Mouse (Mus musculus) layer of hippocampus, adult 2 months (tissue): Measurements from ENCODE around the gene Mapkapk5. TPM values are rescaled to one million over a fixed set of nuclear protein-coding genes. Genes with fewer than 3 reads are reported as not detected.
"Not testable (repeated sequence)": the region's sequence is repeated elsewhere in the genome, so short reads cannot be mapped to it uniquely, and the experiment has no call there.

Experiments
- DNase-seq, 2 experiments: peaks; one replicate each; pipeline ENCODE4 v3.0.0; 2022; ENCODE audit warnings: low spot score in 2 of 2
- H3K27ac ChIP-seq: fragments of 200-600 bp; 2 replicates; pipeline ENCODE4 v1.8.1; 2022
- H3K4me3 ChIP-seq: fragments of 200-600 bp; 2 replicates; pipeline ENCODE4 v1.8.1; 2022; ENCODE audit warnings: mild to moderate bottlenecking
- CTCF ChIP-seq: fragments of 200-600 bp; conservative IDR thresholded peaks from 2 replicates; pipeline ENCODE4 v1.8.1; 2022; ENCODE audit warnings: antibody characterized with exemption, mild to moderate bottlenecking, moderate library complexity
- total RNA-seq, 2 experiments: library from RNA; stranded (reverse); gene quantifications; 2 replicates each; pipeline ENCODE4 v1.2.3; 2021

Mapkapk5 gene
- total RNA-seq, 2 experiments from 2014 or later = 68.1 to 76.2 TPM

DNA sequence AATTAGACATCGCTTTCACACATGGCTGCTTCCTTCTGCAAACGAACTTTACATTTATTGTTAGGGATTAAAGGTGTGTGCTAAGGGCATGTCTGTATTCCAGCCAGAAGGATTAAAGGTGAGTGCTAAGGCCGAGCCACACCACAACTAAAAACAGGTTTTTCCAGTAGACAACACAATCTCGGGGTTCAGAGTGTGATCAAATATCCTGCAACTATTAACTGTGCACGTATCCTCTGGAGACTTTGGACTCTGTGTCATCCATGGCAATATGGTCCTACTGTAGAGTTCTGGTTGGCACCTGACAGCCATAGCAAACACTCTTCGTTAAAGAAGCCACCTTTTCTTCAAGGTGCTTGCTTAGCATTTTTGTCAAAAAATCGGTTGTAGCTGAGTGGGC is 35.7 kb downstream of the Mapkapk5 start:
- no peak for DNase-seq
- no peak for TF ChIP-seq CTCF
- Histone ChIP-seq H3K27ac (no peak overlapping the region), H3K4me3 (no peak overlapping the region)

DNA sequence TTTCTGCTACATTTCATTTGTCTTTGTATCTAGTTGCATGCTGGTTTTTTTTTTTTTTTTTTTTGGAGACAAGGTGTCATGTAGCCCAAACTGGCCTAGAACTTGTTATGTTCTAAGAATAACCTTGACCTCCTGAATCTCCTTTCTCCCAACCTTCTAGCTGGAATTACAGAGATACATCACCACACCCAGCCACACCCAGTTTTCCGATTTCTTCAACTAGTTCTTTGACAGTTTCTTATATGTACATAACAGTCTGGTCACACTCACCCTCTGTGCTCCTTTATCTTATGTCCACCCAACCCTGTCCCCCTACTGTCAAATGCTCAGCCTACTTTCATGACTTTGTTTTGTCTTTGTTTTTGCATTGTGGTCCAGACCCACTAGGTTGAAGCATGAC is 38.9 kb downstream of the Mapkapk5 start:
- no peak overlapping the region for H3K4me3 ChIP-seq
- no peak for DNase-seq

DNA sequence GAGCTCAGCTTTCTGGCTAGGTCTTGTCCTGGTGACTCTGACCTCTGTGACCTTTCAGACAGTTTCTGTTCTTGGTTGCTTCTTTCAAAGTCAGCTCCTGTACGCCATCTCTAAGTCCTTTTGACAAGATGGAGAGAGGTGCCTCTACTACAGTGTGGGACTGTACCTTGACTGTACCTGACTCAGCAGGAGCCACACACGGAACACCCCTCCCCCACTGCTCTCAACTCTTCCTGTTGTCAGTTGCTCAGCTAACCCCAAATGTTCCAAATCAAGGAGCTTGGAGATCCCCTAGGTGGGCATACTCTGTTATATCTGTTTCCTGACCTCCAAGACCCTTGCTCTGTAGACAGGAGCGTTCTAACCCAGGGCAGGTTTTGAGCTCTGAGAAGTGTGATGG is 42.5 kb downstream of the Mapkapk5 start, which contains the start of gene Adam1b:
Gene Adam1b (minus strand): TSS at position 205 of the 400 bp plus-strand sequence.
- Histone ChIP-seq H3K27ac (no peak within 1 kb of the TSS), H3K4me3 (no peak within 1 kb of the TSS)
- TF ChIP-seq CTCF = no peak
- no peak for DNase-seq

More for the DNA sequence above, 38.9 kb downstream of the Mapkapk5 start:
- no peak overlapping the region for H3K27ac ChIP-seq
- TF ChIP-seq CTCF = no peak

DNA sequence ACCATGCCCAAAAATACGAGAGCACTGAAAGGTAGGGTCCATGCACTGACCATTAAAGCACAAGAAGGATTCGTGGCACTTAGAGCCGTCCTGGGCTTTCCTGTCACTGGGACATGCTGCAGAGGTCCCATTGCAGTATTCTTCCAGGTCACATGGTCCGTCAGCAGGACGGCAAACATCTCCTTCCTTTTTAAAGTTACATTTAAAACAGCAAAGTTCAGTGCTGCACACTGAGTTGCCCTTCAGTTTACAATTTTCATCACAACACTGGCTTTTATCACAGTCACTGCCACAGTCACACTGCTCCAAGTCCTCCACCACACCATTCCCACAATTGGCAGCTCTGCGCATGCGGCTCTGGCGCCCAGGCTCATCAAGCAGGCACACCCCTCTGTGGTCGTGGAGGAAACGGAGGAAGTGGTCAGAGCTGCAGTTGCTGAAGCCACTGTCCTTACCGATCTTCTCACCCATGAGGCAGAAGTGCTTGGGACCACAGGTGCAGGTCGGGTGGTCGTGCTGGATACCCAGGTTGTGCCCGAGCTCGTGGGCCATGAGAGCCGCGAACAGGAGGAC is 44.2 kb downstream of the Mapkapk5 start:
- H3K4me3 ChIP-seq, H3K27ac ChIP-seq, DNase-seq: not testable (repeated sequence)

DNA sequence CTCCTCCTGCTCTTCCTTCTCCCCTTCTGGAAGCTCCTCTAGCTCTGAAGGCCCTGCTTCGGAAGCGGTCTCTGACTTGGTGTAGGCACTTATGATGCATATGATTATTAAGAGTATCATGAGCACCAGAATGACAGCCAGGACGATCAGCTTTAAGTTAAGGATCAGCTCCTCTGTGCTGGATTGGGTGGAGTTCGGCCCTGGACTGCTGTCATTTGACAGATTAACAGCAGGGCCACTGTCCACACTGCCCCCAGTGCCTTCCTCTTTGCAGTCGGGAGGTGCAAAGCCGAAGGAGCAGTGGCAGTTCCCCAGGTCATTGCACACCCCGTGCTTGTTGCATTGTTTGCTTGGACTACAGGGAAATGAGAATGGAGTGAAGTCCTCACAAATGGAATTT is 45.0 kb downstream of the Mapkapk5 start:
- DNase-seq = no peak
- peak overlapping the region; percentile 33; the same call in 1 of the 2 replicates for H3K27ac ChIP-seq
- no peak overlapping the region for H3K4me3 ChIP-seq
- no peak for TF ChIP-seq CTCF

DNA sequence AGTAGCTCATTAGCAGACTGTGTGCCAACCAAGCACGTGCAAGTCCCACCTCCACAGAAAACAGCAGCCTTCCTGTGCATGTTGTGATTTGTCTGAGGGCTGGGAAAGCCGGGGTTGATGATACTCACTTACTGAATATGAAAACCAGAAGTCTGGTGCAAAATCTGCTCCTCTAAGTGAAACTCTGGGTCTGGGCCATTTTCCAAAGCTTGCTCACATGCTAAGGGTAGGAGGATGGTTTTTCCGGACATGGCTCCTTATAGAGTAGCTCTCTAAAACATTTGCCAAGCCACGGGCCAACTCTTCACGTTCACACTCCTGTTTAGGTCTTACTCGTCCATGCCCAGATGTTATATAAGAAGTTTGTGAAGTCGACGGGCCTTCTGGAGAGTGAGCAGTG is 52.4 kb downstream of the Mapkapk5 start:
- DNase-seq = peak; percentile 45 to 60
- TF ChIP-seq CTCF = no peak
- Histone ChIP-seq H3K27ac (peak overlapping the region; percentile 43; the same call in 1 of the 2 replicates), H3K4me3 (no peak overlapping the region)

DNA sequence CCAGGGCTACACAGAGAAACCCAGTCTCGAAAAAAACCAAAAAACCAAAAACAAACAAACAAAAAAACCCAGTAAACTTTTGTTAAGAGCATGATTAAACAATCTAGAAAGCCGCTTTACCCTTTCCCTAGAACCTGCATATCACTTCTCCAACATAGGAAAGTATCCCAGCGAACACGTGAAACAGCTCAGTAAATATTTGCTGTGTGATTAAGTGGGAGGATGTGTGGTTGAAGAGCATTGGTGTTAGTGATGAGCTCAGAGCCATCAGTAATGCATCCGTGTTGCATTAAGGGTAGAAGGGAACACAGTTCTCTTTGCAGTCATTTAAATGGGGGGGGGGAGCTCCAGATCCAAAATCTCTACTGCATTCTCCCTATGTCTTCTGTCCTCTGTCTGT is 60.9 kb downstream of the Mapkapk5 start:
- no peak for TF ChIP-seq CTCF
- DNase-seq = no peak
- H3K27ac ChIP-seq = no peak overlapping the region
- no peak overlapping the region for H3K4me3 ChIP-seq

DNA sequence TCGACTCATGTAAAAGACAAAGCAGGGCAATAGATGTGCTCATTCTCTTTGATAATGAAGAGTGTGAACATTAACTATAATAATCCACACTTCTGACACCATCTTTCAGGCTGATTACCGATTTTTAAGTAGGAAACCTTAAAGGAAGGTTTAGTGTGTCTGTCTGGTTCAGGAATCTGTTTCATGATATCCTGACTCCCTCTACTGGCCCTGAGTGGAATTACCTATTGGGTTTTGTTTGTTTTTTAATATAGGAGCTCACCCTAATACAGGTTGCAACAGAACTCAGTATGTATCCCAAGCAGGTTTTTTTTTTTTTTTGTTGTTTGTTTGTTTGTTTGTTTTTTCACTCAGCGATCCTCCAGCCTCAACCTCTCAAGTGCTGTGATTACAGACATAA is 68.0 kb downstream of the Mapkapk5 start:
- H3K27ac ChIP-seq = no peak overlapping the region
- DNase-seq = peak; percentile 37 to 65

DNA sequence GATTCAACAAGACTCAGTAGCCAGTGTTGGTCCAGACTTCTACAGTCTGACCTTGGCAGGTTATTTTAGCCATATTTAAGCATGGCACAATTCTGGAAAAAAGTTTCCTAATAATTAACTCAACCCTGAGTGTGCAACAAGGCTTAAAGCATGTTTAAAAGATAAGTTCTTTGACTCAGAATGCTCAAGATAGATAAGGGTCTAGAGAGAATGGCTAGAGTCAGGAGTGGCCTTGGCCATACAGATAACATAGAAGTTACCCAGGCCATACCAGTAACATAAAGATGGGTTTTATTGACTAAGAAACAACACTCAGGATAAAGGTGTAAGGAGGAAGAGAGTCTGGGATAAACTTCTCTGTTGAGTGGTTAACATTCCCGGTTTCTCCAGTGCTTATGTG is 69.7 kb downstream of the Mapkapk5 start:
- no peak for DNase-seq
- Histone ChIP-seq H3K4me3 (no peak overlapping the region), H3K27ac (no peak overlapping the region)
- TF ChIP-seq CTCF = no peak

More for the DNA sequence above, 68.0 kb downstream of the Mapkapk5 start:
- no peak overlapping the region for H3K4me3 ChIP-seq
- peak; percentile 90 for TF ChIP-seq CTCF

Other genes with a start within 250 kb of the Mapkapk5 start
- gene Trafd1, start 160.3 kb downstream of the Mapkapk5 start, total RNA-seq = 10 to 100 TPM; 79.8 to 82.8 TPM
- 10 to 100 TPM; 37.2 to 40.9 TPM for gene Naa25, start 148.0 kb downstream of the Mapkapk5 start, total RNA-seq
- 1 to 10 TPM; 7.7 to 8.6 TPM for gene Tmem116, start 94.0 kb downstream of the Mapkapk5 start, total RNA-seq
- 100 to 1,000 TPM; 127 to 144 TPM for gene Erp29, start 93.4 kb downstream of the Mapkapk5 start, total RNA-seq
- not detected for gene Adam1b, start 42.5 kb downstream of the Mapkapk5 start, total RNA-seq
- 10 to 100 TPM; 17.7 to 22.9 TPM for gene Adam1a, start 423 bp downstream of the Mapkapk5 start, total RNA-seq
- gene Gm42878, start 423 bp downstream of the Mapkapk5 start, total RNA-seq = not detected
- gene Aldh2, start 47.9 kb upstream of the Mapkapk5 start, total RNA-seq = 100 to 1,000 TPM; 125 to 134 TPM
- 1 to 10 TPM; 5.5 to 6.8 TPM for gene Acad12, start 73.0 kb upstream of the Mapkapk5 start, total RNA-seq
- gene Acad10, start 114.6 kb upstream of the Mapkapk5 start, total RNA-seq = 1 to 10 TPM; 4.2 to 4.3 TPM
- 10 to 100 TPM; 67.8 to 68.4 TPM for gene Brap, start 114.7 kb upstream of the Mapkapk5 start, total RNA-seq
- gene Atxn2, start 165.4 kb upstream of the Mapkapk5 start, total RNA-seq = 100 to 1,000 TPM; 216 to 227 TPM